Mouse (Mus musculus): Measurements from ENCODE around the gene Neurod6.

DNA sequence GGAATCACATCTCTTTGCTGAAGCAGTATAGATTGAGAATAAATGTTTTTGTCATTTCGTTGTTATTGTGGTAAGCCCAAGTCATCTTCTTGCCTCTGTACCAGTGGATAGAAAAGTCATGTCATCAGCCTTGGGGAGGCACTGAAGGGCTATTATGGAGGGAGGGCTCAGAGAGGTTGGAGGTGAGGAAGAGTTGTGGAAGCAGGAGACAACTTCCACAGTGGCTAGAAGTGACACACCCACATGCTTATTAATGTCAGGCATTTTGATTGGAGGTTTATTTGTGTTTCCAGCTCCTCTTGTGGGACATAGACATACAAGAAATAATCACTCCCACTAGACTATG is 23.7 kb upstream of the Neurod6 start:
- TF ChIP-seq CTCF (IDR thresholded peaks at IDR 0.05; ENCODE audit: low read depth) (no peak), EP300 (optimal IDR thresholded peaks at IDR 0.05) (no peak)

Measured in stomach, postnatal 0 days (tissue).